Mouse (Mus musculus): ENCODE results near the gene Gm20388.

The Gm20388 gene

GRCm38 (mm10) chr8:120538397-120539240 is 628.0 kb downstream of the Gm20388 start:
- peak; percentile 69 to 75 for DNase-seq

DNA sequence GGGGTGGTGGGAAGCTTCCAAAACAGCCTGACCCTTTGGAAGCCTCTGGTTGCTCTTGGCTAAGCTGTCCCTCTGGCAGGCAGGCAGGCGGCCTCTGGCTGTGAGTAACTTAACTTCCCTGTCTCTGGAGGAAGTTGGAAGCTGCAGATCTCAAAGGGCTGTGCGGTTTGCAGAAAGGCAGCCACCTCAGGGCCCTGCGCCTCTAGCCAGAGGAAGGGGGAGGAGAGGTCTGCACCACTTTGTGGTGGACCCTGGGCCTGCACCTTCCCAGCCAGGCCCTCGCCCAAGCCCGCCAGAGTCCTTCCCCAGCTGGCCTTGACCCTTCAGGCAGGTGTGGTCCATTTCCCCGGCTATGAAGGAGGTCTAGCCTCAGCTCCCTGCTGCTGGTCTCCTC is 628.7 kb downstream of the Gm20388 start:
- no peak for DNase-seq

- DNase-seq = peak; percentile 66 to 69
These were observed 629.4 kb downstream of the Gm20388 start for GRCm38 (mm10) chr8:120539775-120540625.

GRCm38 (mm10) chr8:120542995-120543394 is 632.4 kb downstream of the Gm20388 start:
- no peak for DNase-seq

DNA sequence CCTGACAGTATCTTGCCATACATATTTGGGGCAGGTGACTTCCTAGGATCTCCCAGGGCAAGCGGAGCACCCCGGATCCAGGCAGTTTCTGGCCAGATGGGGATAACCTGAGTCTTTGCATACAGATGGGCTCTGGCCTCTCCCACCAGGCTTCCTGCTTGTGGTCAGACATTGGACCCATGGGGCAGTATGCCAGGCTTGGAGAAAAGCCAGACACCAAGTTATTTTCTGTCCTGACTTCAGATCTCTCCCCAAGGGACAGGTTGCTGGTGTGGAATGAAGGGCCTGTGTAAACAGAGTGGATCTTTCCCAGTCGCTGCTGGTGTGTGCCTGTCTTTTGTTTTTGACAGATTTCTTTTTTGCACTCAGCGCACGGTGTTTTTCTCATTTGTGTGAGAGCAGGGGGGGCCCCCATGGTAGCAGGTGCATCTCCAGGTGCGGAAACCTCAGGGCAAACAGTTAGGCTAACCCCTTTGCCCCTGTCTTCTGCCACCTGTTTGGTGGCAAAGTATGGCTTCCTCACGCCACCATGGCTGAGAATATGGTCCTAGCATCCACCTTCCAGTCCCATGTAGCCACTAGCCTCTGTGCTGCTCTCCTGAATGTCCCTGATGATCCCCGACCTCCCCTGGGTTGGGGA is 632.9 kb downstream of the Gm20388 start:
- peak in 1 of 2 experiments; percentile 67 for DNase-seq

- no peak for DNase-seq
These were observed 633.5 kb downstream of the Gm20388 start for GRCm38 (mm10) chr8:120544155-120544554.

DNA sequence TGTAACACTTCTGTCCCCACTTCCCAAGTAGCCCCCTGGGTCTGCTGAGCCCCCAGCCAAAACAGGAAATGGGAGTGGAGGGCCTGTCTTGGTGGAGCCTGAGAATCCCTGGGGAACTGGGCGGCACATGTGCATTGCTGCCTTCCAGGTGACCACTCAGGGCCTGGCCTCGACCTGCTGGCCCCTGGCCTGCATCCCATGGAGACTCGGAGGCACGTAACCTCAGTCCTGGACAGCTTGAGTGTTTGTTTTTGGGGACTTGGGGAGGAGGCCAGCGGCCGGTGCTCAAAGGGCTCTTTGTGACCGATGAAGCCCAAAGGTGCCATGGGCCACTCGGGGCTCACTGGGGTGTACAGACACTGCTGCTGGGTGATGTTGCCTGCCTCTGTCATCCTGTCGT is 636.9 kb downstream of the Gm20388 start:
- DNase-seq = no peak

- DNase-seq = peak; percentile 66 to 73
These were observed 637.7 kb downstream of the Gm20388 start for GRCm38 (mm10) chr8:120548313-120548761.

DNA sequence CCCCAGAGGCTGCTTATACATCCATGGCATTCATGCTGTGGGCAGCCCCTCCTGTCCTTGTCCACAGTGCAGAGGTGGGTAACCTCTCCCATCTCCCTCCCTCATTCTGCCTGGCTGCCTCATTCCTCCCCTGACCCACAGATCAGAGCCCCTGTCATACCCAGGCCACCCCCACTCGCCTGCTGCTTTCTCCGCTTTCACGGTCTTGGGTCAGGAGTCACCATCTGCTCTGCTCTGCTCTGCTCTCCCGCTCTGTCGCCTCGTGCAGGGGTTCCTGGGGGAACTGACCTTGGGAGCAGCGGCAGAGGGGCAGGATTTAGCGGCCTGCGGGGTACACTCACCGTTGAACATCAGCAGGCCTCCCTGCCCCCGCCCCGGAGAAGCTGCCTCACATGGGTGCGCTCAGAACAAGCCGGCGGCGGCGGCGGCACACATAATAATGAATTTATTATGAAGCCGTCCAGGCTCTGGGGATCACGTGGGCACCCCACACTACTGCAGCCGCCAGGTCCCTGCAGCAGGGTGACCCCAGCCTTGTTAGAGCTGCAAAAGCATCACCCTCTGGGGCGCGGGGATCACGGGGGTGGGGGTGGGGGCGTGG is 638.8 kb downstream of the Gm20388 start:
- DNase-seq = peak in 1 of 2 experiments; percentile 62

- no peak for DNase-seq
These were observed 639.3 kb downstream of the Gm20388 start for GRCm38 (mm10) chr8:120549922-120550321.

GRCm38 (mm10) chr8:120550430-120550829 is 639.8 kb downstream of the Gm20388 start:
- no peak for DNase-seq

DNA sequence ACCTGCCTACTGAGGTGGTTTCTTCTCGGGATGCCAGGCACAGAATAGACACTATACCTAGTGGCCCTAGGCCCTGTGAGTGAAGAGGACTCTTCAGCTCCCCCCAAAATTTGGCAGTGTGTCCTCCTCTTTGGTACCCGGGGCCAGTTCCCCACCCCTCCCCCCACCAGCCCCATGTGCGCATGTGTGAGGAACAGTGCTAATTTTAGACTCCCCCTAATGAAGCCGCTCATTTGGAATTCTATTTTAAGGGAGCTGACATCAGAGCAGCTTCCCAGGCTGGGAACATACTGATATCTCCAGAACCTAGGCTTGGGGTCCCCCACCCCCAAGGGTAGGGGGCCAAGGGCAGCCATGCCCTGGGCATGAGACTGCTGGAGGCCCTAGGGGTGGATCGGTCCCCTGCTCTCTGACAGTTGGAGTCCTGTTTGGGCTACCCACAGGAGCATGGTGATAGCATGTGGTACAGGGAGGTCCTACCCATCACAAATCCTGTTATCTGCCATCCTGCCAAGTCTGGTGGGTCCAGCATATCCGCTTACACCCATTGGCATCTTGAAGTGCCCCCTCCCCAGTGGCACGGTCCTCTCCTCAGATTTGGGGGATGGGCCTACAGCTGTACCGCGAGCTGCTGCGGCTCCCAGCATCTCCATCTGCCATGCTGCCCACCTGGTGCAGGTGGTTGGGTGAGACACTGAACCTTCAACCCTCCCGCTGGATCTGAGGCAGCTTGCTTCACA is 640.5 kb downstream of the Gm20388 start:
- DNase-seq = peak in 1 of 2 experiments; percentile 65

DNA sequence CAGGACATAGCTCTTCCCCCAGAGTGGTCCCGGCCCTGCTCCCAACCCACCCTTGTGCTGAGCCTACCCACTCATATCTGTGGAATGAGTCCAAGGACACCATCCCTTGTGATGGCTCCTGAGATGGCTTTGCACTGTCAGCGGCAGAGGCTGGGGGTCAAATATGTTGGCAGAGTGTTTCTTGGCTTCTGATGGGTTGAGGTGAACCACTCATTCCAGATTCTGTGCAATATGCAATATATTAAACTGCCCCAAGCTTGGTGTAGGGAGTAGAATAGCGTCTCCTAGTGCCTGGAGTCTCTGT is 641.0 kb downstream of the Gm20388 start:
- DNase-seq = no peak

DNA sequence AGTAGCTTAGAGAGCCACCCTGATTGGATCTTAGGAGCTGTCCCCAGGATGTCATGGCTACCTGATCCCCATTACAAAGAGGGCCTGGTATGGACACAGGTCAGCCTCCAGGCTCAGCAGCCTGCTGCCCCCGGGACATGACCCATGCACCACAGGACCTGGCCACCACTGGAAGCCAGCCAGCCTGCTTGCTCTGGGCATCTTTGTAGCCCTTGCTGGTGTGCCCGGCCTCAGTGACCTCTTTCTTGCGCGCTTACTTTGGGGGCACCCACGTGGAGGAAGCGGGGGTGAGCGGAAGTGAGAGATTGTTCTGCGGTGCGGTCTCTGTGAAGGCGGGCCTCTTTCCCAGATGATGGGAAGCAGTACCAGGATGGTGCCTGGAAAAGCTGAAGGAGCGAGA is 641.9 kb downstream of the Gm20388 start:
- peak in 1 of 2 experiments; percentile 63 for DNase-seq

- DNase-seq = no peak
These were observed 642.9 kb downstream of the Gm20388 start for GRCm38 (mm10) chr8:120553441-120554123.

DNA sequence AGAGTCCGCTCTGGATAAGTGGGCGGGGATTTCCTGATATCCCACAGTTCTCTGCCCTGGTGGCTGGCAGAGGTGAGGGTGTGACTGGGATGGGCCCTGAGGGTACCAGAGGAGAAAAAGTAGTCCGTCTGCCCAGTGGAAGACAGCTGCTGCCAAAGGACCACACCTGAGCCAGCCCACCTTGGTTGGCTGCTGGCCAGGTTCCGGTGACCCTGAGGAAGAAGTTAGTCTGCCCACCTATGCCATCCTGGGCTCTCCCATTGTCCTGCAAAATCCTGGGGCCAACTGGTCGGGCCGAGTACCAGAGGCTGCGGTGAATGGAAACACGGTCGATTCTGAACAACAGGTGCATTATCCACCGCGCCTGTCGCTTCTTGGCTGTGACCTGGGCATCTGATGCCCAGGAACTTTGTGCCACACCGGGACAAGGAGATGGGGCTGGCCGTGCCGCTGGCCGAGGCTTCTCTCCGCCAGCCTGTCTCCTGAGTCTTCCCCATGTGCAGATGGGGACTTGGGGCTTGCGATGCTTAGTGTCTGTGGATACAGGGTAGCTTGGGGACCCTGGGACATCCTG is 643.9 kb downstream of the Gm20388 start:
- DNase-seq = no peak

DNA sequence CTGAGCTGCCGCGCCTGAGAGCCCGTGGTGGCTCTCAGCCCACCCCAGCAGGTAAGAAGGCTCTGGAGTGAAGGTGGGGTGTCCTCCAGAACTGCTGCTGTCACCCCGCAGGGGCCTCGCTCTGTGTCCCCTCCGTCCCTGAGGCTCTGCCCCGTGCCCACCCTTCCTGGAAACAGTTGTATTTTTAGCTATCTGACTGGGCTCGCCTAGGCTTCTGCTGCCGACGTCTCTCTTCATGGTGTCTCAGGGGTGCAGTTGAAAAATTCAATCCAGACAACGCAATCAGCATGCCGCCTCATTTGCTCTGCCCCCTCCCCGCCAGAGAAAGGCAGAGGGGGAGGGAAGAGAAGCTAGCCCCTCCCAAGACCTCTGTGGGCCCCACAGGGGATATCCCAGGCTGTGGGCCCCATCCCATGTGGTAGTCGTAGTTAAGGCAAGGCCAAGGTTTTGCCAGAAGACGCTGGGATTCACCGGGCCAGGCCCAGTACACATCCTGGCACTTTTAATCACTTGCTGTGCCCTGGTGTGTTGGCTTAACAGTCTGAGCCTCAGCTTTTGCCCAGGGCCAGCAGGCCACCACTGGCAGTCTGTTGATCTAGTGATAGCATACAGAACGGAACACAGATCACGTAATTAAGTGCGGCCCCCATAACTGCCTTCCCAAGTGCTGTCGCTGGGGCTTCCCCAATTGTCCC is 645.7 kb downstream of the Gm20388 start:
- DNase-seq = peak in 1 of 2 experiments; percentile 61

DNA sequence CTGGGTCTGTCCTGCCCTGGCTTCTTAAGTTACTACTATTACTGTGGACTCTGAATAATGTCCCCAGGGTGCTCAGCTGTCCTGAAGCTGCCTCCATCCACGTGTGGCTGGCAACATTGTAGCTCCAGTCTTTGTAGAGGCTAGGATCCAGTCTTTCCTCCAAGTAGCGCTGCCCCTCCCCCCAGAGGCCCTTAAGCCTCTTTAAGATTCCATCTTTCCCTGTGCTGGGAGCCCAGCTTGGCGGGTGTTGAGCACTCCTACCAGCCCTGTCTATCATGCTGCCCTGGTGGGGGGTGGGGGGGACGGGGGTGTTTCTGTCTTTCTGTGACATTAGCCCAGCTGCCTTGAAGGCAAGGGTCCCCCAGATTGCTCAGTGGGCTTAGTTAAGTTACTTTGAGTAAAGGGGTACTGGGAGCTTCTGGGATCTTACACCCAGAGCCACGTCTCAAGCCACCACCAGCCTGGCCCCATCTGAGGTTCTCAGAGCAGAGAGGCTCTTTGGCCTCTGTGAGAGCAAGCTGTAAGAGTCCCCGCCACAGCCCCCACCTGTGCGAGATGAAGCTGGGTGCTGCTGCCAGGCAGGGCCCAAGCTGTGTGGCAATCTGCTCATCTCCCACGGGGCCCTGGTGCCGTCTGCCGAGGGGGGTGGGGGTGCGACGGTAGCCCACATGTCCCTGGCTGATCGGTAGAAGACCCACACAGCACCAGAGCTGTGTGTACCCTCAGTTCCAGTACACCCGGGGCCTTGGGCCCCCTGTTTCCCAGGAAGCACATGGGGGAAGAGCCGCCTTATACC is 646.7 kb downstream of the Gm20388 start:
- DNase-seq = peak; percentile 70 to 76

DNA sequence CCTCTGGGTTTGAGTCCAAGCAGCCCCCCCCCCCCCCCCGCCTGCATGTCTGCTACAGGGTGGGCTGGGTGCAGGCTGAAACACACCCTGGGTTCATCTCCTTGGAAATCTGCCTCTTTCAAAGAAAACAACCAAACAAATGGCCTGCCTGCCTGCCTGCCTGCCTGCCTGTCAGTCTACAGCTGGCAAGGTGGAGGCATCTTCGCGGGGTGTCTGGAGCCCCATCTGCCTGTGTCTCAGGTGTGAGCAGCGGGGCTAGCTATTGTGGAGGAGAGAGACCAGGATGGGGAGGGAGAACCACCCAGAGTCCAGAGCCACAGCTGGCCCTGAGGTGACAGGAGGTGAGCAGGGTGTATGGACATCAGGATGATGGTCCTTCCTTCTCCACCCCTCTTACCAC is 647.5 kb downstream of the Gm20388 start:
- DNase-seq = peak in 1 of 2 experiments; percentile 65

DNA sequence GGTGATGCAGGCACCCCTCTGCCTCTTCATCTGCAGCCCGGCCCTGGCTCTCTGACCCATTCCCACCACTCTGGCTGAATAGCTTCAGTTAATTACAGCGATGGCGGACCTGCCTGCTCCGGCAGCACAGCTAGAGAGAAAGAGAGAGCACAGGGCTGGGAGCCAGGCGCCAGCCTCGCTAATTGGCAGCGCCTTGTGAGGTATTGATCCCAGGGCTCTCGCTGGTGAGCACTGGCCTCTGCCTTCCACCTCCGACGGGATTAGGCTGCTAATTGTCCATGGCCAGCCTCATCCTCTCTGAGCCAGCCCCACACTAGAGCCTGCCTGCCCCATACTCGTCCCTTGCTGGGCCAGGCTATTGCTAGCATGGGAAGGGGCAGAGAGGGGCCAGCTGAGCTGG is 649.0 kb downstream of the Gm20388 start:
- DNase-seq = peak; percentile 58 to 65
